Mouse (Mus musculus): Measurements from ENCODE around the gene Ssu2.

Gene Ssu2

GRCm38 (mm10) chr6:112387947-112388346, at the start of gene Ssu2:
TSS of gene Ssu2 (minus strand) at chr6:112388023.
- DNase-seq, result no peak

GRCm38 (mm10) chr6:112426018-112426732, 38.4 kb upstream of the Ssu2 start:
- no peak for DNase-seq

DNA sequence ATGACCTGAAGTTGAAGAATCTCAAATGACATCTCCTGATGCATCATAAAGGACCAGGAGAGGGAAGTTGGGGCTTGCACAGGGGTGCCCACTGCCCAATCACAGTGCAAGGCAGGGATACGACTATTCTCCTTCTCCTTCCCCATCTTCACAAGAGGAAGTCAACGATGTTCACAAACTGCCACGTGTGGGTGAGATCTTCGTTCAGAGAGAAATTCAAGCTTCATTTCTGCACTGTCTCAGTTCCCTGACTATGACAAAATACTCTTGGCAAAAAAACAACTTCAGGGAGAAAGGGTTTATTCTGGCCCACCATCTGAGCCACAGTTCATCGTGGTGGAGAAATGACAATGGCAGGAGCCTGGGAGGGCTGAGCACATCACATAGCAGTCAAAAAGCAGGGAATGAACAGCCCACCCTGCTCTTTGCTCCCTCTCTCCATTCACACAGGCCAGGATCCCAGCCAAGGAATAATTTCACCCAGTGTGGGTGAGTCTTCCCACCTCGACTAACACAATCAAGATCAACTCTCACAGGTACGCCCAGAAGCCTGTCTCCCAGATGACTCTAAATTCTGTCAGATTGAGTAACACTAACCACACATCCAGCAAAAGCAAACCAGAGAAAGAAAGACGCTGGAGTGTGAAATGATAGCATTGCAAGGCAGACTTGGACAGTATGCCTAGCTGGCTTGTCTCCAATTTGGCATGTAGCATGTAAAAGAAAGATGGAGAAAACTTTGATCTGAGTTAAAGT, 36.1 kb upstream of the Ssu2 start:
- DNase-seq, result no peak

GRCm38 (mm10) chr6:112420883-112421282, 33.1 kb upstream of the Ssu2 start:
- no peak for DNase-seq

GRCm38 (mm10) chr6:112419333-112419732, 31.5 kb upstream of the Ssu2 start:
- DNase-seq, result no peak

DNA sequence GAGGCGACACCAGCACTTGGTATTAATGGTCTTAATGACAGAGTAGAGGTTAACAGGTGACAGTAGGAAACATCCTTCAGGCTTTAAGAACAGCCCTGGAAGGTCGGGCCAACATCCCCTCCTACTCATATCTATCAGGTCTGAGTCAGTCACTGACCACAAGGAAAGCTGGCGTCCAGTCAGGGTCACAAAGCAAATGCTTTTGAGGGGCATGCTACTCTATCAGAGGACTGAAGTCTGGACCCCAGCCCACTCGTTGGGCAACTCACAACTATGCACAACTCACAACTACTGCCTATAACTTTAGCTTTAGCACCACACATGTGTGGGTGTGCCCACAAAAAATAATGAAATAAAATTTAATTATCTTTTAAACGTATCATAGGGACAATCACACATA, 16.3 kb upstream of the Ssu2 start:
- DNase-seq, result no peak

GRCm38 (mm10) chr6:112401953-112402683, 14.3 kb upstream of the Ssu2 start:
- DNase-seq, result no peak

- no peak for DNase-seq
Observed at GRCm38 (mm10) chr6:112397351-112397750, 9.5 kb upstream of the Ssu2 start.

DNA sequence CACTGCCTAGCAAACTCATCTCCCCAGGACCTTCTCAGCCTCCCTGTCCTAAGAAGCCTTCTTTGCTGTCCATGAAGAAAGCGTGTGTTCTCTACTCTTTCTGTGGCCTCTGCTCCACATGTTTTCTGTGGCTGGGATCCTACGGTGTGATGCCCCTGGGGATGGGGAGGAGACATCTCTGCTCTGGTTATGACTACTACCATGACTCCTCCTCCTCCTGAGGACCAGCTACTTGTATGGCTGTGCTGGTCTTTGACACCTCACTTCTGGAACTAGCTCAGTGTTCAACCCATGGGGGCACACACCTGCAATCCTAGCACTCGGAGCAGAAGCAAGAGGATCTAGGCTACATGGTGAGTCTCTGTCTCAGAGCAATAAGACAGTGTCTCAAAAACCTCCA, 8.5 kb upstream of the Ssu2 start:
- DNase-seq, result no peak

DNA sequence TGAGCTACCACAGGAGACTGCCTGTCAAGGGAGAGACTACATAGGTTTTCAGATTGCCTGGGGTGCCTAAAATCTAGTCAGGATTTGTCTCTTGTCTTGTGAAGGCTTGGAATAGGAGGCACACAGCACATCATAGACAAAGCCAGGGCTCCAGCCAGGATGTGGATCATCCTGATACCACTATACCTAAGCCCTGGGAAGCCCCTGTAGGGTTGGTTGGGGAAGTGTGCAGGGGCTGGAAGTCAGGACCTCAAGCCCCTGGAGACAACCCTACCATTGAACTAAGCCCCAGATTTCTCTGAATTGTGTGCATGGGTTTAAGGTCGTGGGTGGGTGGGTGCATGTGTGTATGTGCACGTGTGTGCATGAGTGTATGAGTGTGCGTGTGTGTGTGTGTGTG, 562 bp upstream of the Ssu2 start:
- DNase-seq, result no peak

GRCm38 (mm10) chr6:112386260-112386659, 1.6 kb downstream of the Ssu2 start:
- DNase-seq, result no peak

- no peak for DNase-seq
Observed at GRCm38 (mm10) chr6:112382990-112383685, 4.7 kb downstream of the Ssu2 start.

GRCm38 (mm10) chr6:112379054-112379453, 8.8 kb downstream of the Ssu2 start:
- no peak for DNase-seq

- no peak for DNase-seq
Observed at GRCm38 (mm10) chr6:112375661-112376392, 12.0 kb downstream of the Ssu2 start.

DNA sequence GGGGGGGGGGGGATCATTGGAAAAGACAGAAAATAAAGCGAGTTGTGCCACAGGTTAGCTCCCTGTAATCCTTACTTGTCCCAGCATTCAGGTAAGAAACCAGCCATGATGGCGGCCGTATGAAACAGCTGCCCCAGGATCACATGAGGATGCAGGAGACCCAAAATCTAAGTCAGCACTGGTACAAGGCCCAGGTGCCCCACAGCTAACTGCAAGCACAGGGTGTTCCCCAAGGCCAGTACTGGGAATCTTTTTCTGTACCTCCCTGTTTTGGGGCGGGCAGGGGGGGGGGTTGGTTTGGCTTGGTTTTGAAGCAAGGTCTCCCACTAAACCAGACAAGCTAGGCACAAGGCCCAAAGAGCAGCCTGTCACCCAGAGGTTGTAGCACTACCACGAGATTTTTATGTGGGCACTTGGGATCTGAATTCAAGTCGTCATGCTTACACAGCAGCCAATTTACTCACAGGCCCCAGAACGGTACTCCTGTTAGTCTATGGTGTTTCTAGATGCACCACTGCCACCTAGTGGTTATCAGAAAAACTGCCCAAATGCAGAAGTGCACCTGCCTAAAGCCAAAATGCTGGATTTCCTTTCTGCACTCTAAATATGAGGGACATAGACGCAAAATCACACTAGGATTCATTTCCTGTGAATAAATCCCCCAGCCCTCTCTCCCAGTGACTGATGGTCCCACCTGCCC, 13.8 kb downstream of the Ssu2 start:
- DNase-seq, result peak; percentile 27 to 34

GRCm38 (mm10) chr6:112365294-112365693, 22.5 kb downstream of the Ssu2 start:
- DNase-seq, result no peak

DNA sequence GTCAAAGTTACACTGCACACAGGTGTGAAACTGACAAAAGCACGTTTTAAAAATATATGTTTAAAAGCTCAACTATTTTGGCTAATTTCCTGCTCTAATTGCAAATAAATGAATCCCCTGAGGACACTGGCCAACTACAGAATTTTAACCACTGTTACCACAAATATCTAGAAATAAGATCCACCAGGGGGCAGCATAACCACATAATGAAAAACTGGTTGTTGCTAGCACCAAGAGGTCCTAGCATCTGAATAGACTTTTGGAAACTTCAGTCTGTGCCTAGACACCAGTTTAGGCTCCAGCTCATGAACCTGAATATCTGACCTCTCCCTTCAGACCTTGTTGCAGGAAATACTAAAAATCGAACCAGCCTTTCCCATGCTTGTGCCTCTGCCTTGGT, 23.2 kb downstream of the Ssu2 start:
- peak; percentile 8 to 10 for DNase-seq

DNA sequence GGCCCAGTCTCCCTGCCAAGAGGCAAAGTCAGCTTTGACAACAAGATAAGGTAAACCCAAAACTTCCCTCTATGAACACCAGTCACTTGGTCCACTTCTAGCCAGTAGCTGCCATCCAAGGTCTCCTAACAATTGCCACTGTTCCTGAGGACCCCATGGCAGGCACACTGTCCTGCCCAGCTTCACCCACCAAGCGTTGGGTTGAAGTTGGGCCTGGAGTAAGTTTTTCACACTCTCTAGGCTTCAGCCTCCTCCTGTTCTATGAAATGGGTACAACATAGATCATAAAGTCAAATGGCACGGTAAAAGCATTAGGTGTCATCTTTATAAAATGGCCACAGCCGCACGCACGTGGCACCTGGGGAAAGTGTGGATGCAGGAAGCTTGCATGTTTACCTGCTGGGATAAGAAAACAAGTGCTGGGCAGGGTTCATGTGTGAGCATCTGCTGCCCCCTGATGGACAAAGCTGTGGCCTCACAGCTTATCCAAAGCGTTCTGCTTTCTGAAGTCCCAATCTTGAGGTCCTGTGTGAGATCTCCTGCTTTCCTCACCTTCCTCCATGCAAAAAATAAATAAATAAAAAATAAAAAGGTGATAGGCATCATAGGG, 25.4 kb downstream of the Ssu2 start:
- DNase-seq, result peak; percentile 25 to 51

DNA sequence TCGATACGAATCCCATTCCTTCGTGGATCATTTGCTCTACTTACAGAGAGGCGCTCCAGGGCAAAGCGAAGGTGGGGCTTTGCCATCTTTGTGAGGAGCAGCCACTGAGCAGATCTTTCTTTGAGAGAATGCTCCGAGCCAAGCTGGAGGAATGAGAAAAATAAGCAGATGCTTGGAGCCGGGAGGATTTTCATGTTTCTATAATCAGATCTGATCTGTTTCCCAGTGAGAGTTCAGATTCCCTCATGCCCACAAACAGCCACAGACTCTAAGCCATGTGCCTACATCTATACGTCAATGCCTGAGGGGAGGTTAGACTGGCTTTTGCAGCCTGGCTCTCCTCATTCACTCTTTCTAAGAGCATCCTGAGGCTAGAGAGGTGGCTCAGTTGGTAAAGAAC, 27.1 kb downstream of the Ssu2 start:
- no peak for DNase-seq

DNA sequence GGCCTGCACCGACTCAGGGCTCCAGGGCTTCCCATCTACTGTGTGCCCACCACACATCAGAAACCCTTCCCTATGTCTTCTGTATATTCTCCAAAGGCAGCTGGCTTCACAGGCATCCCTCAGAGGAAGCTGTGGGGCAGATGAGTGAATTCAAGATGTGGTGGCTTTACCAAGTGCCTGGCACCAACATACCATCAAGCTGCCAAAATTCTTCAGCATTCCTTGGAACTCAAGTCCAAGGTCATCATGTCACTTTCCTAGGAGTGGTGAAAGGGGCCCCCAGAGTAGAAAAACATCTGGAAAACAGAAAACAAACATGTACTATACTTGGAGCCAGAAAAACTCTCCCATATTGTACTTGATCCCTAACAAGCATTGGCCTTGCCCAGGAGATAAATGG, 28.5 kb downstream of the Ssu2 start:
- no peak for DNase-seq

GRCm38 (mm10) chr6:112350452-112350851, 37.4 kb downstream of the Ssu2 start:
- DNase-seq, result no peak

Data from cerebellum, adult 18-20 months (tissue).